Mouse (Mus musculus) hematopoietic multipotent progenitor cell, adult 10-12 weeks (in vitro differentiated cells): Measurements from ENCODE around the gene Neurl1a. TPM values are rescaled to one million over a fixed set of nuclear protein-coding genes. Genes with fewer than 3 reads are reported as not detected.

ENCODE experiments used
- polyA plus RNA-seq: library from polyadenylated mRNA; stranded (reverse); fragments of >175 nt; gene quantifications from 2 replicates; pipeline ENCODE4 v1.2.3, GENCODE M21; 2012; ENCODE audit warnings: low replicate concordance

Gene Neurl1a
- 1.4 and 3.5 TPM in 2 replicates for polyA plus RNA-seq

GRCm38 (mm10) chr19:47178431-47179271 lies at the start of gene Neurl1a:
TSS of gene Neurl1a (plus strand) at chr19:47178820.

GRCm38 (mm10) chr19:47137771-47138421 lies 40.7 kb upstream of the Neurl1a start, which contains the start of gene Calhm2:
TSS of gene Calhm2 (minus strand) at chr19:47138294.

GRCm38 (mm10) chr19:47144154-47144553 lies 34.5 kb upstream of the Neurl1a start, which contains the start of gene Calhm1:
TSS of gene Calhm1 (minus strand) at chr19:47144254.

GRCm38 (mm10) chr19:47157664-47158063 lies 21.0 kb upstream of the Neurl1a start, which contains the start of gene Calhm3:
TSS of gene Calhm3 (minus strand) at chr19:47157764.

Other genes with a start within 250 kb of the Neurl1a start
- not detected in 2 replicates for gene Ina, start 164.1 kb upstream of the Neurl1a start, polyA plus RNA-seq
- 2.6 and 7.5 TPM in 2 replicates for gene Nt5c2, start 163.7 kb upstream of the Neurl1a start, polyA plus RNA-seq
- 8.2 and 17.0 TPM in 2 replicates for gene Pcgf6, start 127.9 kb upstream of the Neurl1a start, polyA plus RNA-seq
- gene Taf5, start 111.1 kb upstream of the Neurl1a start, polyA plus RNA-seq: 3.3 and 5.2 TPM in 2 replicates
- gene Usmg5, start 88.2 kb upstream of the Neurl1a start, polyA plus RNA-seq: 0.64 and 18.6 TPM in 2 replicates
- 14.0 and 15.3 TPM in 2 replicates for gene Pdcd11, start 88.1 kb upstream of the Neurl1a start, polyA plus RNA-seq
- 47.7 and 56.3 TPM in 2 replicates for gene Calhm2, start 40.5 kb upstream of the Neurl1a start, polyA plus RNA-seq
- gene Calhm1, start 34.6 kb upstream of the Neurl1a start, polyA plus RNA-seq: 0.12 TPM in 1 of 2 replicates, not detected in the other
- not detected in 2 replicates for gene Calhm3, start 21.1 kb upstream of the Neurl1a start, polyA plus RNA-seq